Mouse (Mus musculus): Measurements from ENCODE around the gene Rnf17. TPM values are rescaled to one million over a fixed set of nuclear protein-coding genes. Genes with fewer than 3 reads are reported as not detected.

The Rnf17 gene
- total RNA-seq, 2 experiments from 2014 or later: 0.24 to 0.67 TPM

GRCm38 (mm10) chr14:56489806-56490205, 87.4 kb downstream of the Rnf17 start:
- intact Hi-C loops (cut with DNase I): no loop called here
- no peak for DNase-seq

GRCm38 (mm10) chr14:56502407-56502806, 100.0 kb downstream of the Rnf17 start:
- DNase-seq: no peak
- intact Hi-C loops (cut with DNase I): no loop called here

DNA sequence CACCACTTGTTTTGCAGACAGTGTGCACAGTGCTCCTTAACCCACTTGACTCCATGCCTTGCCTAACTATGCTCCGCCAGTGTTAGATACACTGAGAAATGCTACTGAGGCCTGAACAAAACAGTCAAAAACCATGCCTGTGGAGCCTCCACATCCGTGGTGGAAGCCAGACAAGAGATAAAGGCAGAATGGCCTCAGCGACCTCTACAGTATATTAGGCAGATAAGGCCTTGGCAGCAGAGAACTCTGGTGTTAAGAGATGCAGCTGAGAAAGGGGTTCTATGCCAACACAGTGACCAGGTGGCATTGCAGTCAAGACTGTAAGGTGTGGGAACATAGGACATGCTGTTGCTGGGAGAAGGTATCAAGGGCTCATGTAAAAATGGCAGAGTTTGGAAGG, 104.4 kb downstream of the Rnf17 start:
- no peak for DNase-seq

GRCm38 (mm10) chr14:56512084-56512483, 109.7 kb downstream of the Rnf17 start:
- DNase-seq: no peak
- intact Hi-C loops (cut with DNase I): no loop called here

More for the DNA sequence above, 104.4 kb downstream of the Rnf17 start:
- intact Hi-C loops (cut with DNase I): no loop called here

- no peak for DNase-seq
- intact Hi-C loops (cut with DNase I): no loop called here
Observed at GRCm38 (mm10) chr14:56514775-56515174, 112.4 kb downstream of the Rnf17 start.

DNA sequence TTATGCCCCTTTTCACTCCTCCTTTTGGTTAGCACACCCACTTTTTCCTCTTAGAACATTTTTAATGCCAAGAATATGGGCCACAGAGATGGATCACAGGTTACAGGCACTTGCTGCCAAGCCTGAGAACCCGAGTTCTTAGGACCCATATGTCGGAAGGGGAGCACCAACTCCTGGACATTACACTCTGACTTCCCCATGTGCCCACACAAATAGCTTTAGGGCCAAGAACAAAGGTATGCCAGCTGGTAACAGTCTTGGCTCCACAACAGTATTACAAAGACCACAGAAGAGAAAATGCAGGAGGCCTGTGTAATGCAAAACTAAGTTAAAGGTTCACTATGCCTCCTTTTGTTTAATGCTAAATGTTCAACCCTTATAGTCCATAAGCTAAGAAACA, 128.4 kb downstream of the Rnf17 start:
- no peak for DNase-seq
- intact Hi-C loops (cut with DNase I): no loop called here

DNA sequence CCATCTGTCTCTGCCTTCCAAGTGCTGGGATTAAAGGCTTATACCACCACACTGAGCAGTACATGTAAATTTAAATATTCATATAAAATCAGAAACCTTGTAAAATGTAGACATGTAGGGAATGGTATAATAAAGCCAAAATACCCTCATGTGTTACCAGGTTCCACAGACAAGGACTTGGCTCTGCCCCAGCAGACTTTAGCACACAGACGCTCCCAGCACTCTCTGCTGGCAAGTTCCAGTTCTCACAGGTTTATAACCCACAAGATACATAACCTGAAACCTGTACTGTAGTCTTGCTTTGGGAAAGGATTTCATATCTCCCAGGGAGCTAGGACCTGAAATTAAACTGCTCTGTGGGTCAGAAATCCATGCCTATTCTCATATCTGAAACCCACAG, 142.6 kb downstream of the Rnf17 start:
- no peak for DNase-seq
- intact Hi-C loops (cut with DNase I): no loop called here

- no peak for DNase-seq
- intact Hi-C loops (cut with DNase I): no loop called here
Observed at GRCm38 (mm10) chr14:56545491-56545890, 143.1 kb downstream of the Rnf17 start.

DNA sequence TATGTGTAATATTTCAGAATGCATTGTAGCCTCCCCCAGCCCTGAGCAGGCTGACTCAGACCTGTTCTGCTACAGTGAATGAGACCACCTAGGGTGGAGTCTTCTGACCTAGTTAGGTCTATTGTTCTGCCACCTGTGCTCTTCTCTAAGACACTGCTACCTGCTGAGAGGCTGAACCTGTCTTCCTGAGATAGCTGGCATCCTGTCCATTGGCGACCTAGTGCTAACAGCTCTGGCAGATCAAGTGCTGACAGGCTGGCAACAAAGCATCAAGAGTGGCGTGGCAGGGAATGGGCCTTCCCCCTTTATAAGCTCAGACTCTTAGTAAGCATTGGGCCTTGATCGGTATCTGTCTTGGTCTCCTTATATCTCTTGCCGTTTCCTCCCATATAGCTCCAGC, 148.6 kb downstream of the Rnf17 start:
- intact Hi-C loops (cut with DNase I): no loop called here

DNA sequence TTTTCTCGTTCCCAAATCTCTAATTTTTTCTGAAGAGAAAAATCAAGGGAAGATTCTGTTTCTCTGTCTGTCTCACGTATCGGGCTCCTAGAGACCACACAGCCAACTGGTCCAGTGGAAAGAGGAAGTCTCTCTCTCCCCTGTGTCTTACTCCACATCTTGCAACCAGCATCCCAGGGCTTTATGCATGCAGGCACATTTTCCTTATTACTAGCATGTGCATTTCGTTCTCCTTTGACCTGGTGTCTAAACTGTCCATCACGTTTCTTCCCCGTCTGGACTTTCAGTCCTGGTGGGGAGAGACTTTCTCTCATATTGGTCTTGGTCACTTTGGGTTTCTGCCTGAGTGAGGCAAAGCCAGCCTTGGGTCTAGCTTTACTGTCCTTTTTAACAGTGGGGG, 150.5 kb downstream of the Rnf17 start:
- intact Hi-C loops (cut with DNase I): no loop called here
- DNase-seq: no peak

More for the DNA sequence above, 148.6 kb downstream of the Rnf17 start:
- no peak for DNase-seq

DNA sequence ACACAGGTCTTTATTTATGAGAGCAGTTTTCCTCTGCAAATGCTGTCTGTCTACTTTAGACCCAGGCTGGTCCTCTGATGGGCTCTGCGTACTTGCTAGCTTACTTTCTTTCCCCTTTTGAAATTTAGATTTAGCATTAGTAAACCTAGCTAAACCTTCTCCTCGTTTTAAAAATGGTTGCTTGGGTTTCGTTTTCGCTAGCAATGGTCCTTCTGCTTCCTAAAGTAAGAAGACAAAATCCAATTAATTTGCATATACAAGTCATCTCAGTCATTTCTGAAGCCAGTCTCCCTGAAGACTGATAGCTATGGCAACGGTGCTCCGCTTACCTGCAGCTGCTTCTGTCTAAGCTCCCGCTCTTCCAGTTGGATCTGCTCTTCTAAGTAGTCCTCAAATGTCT, 150.9 kb downstream of the Rnf17 start:
- DNase-seq: no peak
- intact Hi-C loops (cut with DNase I): no loop called here

GRCm38 (mm10) chr14:56554716-56555115, 152.3 kb downstream of the Rnf17 start:
- no peak for DNase-seq
- intact Hi-C loops (cut with DNase I): no loop called here

DNA sequence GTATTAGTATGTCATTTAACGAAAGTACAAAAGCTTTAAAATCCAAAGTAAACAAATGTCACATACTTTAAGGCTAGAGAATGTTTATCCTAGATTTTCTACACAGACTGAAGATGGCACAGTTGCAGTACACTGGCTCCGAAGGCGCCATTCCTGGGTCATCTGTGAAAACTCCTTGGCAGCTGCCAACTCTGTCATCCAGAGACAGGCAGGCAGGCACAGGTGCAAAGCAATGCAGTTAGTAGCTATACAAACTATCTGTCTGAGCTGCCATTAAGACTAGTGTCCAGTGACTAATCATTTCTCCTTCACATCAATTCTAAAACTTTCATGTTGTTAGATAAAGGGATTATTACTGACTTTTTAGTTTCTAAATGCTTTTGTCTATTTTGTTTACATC, 156.8 kb downstream of the Rnf17 start:
- DNase-seq: no peak
- intact Hi-C loops (cut with DNase I): no loop called here

GRCm38 (mm10) chr14:56567476-56567875, 165.1 kb downstream of the Rnf17 start:
- no peak for DNase-seq
- intact Hi-C loops (cut with DNase I): no loop called here

GRCm38 (mm10) chr14:56569041-56569440, 166.7 kb downstream of the Rnf17 start:
- no peak for DNase-seq
- intact Hi-C loops (cut with DNase I): no loop called here

DNA sequence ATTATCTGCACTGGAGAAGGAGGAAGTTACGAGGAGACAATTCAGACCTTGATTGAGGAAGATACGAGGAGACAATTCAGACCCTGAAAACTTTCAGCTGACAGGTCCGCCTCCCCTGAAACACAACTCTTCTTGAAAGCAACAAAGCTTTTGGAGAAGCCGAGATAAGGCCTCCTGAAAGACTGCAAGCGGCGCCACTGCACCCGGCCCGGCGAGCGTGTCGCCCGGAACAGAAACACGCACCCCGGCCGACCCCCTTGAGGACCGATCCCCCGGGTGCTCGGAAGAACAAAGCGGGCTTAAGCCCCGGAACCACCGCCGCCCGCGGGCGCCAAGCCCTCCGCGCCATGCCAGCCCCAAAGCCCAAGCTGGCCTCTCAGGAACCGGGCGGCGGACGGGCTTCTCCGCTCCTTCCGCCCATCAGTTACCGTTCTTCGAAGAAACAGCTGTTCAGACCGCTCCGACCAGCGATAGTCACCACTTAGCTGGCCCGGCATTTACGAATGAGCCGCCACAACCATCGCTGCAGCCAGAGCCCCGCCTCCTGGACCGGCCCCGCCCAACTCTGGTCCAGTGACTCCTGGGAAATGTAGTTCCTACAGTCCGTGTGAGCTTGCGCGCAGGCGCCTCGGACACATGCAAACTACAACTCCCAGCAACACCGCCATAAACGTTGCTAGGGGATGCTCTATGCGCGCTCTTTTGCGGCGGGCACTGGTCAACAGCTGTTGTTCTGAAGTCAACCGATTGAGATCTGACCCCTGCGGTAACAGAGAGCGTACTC, 169.1 kb downstream of the Rnf17 start:
- intact Hi-C loops (cut with DNase I): loop anchor here (10.0 kb wide), 2 partner anchors 203 to 313 kb away; partner anchors contain the start of genes Pspc1 and Zmym2
- peak; percentile 92 to 94 for DNase-seq

GRCm38 (mm10) chr14:56572546-56572945, 170.2 kb downstream of the Rnf17 start:
- DNase-seq: no peak
- intact Hi-C loops (cut with DNase I): loop anchor here (10.0 kb wide), 2 partner anchors 202 to 312 kb away; partner anchors contain the start of genes Pspc1 and Zmym2

Other genes starting within 250 kb of the Rnf17 start
- gene Gzmg, start 243.0 kb upstream of the Rnf17 start, total RNA-seq (2021): not detected
- gene Gzmn, start 228.0 kb upstream of the Rnf17 start, total RNA-seq (2021): not detected
- not detected for gene Gzmf, start 191.2 kb upstream of the Rnf17 start, total RNA-seq (2021)
- gene Gzmc, start 167.9 kb upstream of the Rnf17 start, total RNA-seq (2021): not detected
- not detected for gene Gzmb, start 140.3 kb upstream of the Rnf17 start, total RNA-seq (2021)
- not detected for gene Atp12a, start 37.5 kb upstream of the Rnf17 start, total RNA-seq (2021)
- 1 to 10 TPM; 2.5 to 3.1 TPM for gene Cenpj, start 172.8 kb downstream of the Rnf17 start, total RNA-seq (2021)
- gene Parp4, start 173.0 kb downstream of the Rnf17 start, total RNA-seq (2021): 10 to 100 TPM; 27.9 to 31.1 TPM

Measured in heart, postnatal 36 days (tissue).